Mouse (Mus musculus) heart, postnatal 0 days (tissue): ENCODE results near the gene Fgf8. TPM values are rescaled to one million over a fixed set of nuclear protein-coding genes. Genes with fewer than 3 reads are reported as not detected.

Source experiments
- ATAC-seq: fragments of 200-750 bp; cut with Nextera tagmentation; 2 replicates; pipeline ENCODE4 v1.8.0; 2017; ENCODE audit warnings: low read depth, moderate number of reproducible peaks, moderate library complexity; ENCODE audit not compliant: insufficient read depth
- DNase-seq: peaks from one replicate; pipeline ENCODE4 v3.0.0-alpha.2; 2016; ENCODE audit warnings: low spot score
- H3K27ac ChIP-seq: fragments of 300-500 bp; sonication (generic); 2 replicates; pipeline ENCODE4 v1.5.1; 2014; ENCODE audit warnings: low read depth, mild to moderate bottlenecking
- H3K27me3 ChIP-seq: fragments of 300-500 bp; sonication (generic); 2 replicates; pipeline ENCODE4 v1.6.1; 2014; ENCODE audit warnings: low read length, mixed read lengths; ENCODE audit not compliant: control insufficient read depth, insufficient read depth
- H3K36me3 ChIP-seq: fragments of 300-500 bp; sonication (generic); replicated peaks from 2 replicates; pipeline ENCODE4 v1.6.1; 2014; ENCODE audit warnings: low read length, mixed read lengths; ENCODE audit not compliant: control insufficient read depth, insufficient read depth
- H3K4me1 ChIP-seq: fragments of 300-500 bp; sonication (generic); 2 replicates; pipeline ENCODE4 v1.6.1; 2014; ENCODE audit warnings: antibody characterized with exemption; ENCODE audit not compliant: control insufficient read depth, insufficient read depth
- H3K4me2 ChIP-seq: fragments of 300-500 bp; sonication (generic); 2 replicates; pipeline ENCODE4 v1.6.1; 2014; ENCODE audit warnings: low read depth, mild to moderate bottlenecking, low read length, moderate library complexity
- H3K4me3 ChIP-seq: fragments of 300-500 bp; sonication (generic); 2 replicates; pipeline ENCODE4 v1.5.1; 2014; ENCODE audit warnings: low read depth, low read length
- H3K9ac ChIP-seq: fragments of 300-500 bp; sonication (generic); replicated peaks from 2 replicates; pipeline ENCODE4 v1.6.1; 2014; ENCODE audit warnings: low read depth, low read length, mixed read lengths
- H3K9me3 ChIP-seq: fragments of 300-500 bp; sonication (generic); replicated peaks from 2 replicates; pipeline ENCODE4 v1.6.1; 2016; ENCODE audit warnings: low read length; ENCODE audit not compliant: control insufficient read depth
- CTCF ChIP-seq: IDR thresholded peaks from 2 replicates; pipeline ENCODE4 v1.5.1; 2016; ENCODE audit warnings: antibody characterized with exemption, control low read depth, low read depth
- EP300 ChIP-seq: IDR thresholded peaks from 2 replicates; pipeline ENCODE4 v1.6.1; 2016; ENCODE audit warnings: antibody characterized with exemption, low read depth
- WGBS: fragments of 180-500 bp; shearing (Covaris S2); extraction: QIAGEN DNeasy Blood & Tissue Kit; methylation state at CpG from one replicate; pipeline ENCODE4 v1.1.7; 2014; 5-methylcytosine and 5-hydroxymethylcytosine counted together
- polyA plus RNA-seq: library from polyadenylated mRNA; unstranded; fragments of >200 nt; fragmentation: Nextera tagmentation; extraction: Ambion mirVana; gene quantifications from 2 replicates; pipeline ENCODE4 v1.2.1, GENCODE M21; 2015
- total RNA-seq: library from RNA; depleted of rRNA; stranded (reverse); fragments of >200 nt; gene quantifications from 2 replicates; pipeline ENCODE4 v1.2.3, GENCODE M21; 2014; ENCODE audit warnings: low replicate concordance

Fgf8 gene
- total and polyA plus RNA-seq, 2 experiments from 2014 or later = not detected

DNA sequence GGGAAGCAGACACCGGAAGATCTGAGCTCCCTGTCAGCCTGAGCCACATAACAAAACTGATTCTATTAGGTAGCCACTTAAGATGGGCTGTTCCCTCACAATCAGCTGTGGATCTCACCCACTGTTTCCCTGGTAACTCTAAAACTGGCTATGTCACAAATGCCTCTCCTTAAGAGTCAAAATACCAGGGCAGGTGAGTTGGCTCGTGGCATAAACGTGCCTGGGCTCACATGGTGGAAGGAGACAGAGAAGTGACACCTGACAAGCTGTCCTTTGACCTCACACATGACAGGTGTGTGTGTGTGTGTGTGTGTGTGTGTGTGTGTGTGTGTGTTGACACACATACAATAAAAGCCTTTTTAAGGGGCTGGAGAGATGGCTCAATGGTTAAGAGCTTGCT is 44.7 kb upstream of the Fgf8 start:
- 60% methylated on average over 3 of the region's 3 CpGs for WGBS
- H3K27ac ChIP-seq = no peak overlapping the region
- H3K36me3 ChIP-seq = no peaks in the 10 kb centered on the region
- H3K4me3 ChIP-seq = no peak overlapping the region
- H3K4me1 ChIP-seq = no peaks in the 10 kb centered on the region
- H3K9me3 ChIP-seq = no peaks in the 10 kb centered on the region
- TF ChIP-seq EP300 (no peak), CTCF (no peak)
- H3K27me3 ChIP-seq = no peaks in the 10 kb centered on the region
- DNase-seq (no peak), ATAC-seq (no peak)
- no peak overlapping the region for H3K9ac ChIP-seq
- H3K4me2 ChIP-seq = no peak overlapping the region

GRCm38 (mm10) chr19:45785470-45785869 is 42.8 kb upstream of the Fgf8 start:
- H3K4me3 ChIP-seq = no peak overlapping the region
- H3K27ac ChIP-seq = no peak overlapping the region
- H3K4me2 ChIP-seq = no peak overlapping the region
- DNase-seq = no peak
- no peak for ATAC-seq
- H3K9ac ChIP-seq = no peak overlapping the region
- peaks cover 16% of the 10 kb centered on the region; the same call in 1 of the 2 replicates for H3K4me1 ChIP-seq
- WGBS = 78% methylated on average over 3 of the region's 3 CpGs
- no peaks in the 10 kb centered on the region for H3K27me3 ChIP-seq
- no peak for TF ChIP-seq EP300
- TF ChIP-seq CTCF = no peak
- H3K9me3 ChIP-seq = no peaks in the 10 kb centered on the region
- no peaks in the 10 kb centered on the region for H3K36me3 ChIP-seq

- WGBS = 30% methylated on average over 17 of the region's 17 CpGs
- H3K4me2 ChIP-seq = peak overlapping the region; percentile 66
- TF ChIP-seq CTCF (no peak), EP300 (no peak)
- no peak overlapping the region; the same call in 1 of the 2 replicates for H3K9ac ChIP-seq
- H3K4me3 ChIP-seq = peak overlapping the region; percentile 89
- H3K27me3 ChIP-seq = no peaks in the 10 kb centered on the region
- H3K4me1 ChIP-seq = peaks cover 19% of the 10 kb centered on the region; the same call in 1 of the 2 replicates
- peak overlapping the region; percentile 73 for H3K27ac ChIP-seq
- DNase-seq (no peak), ATAC-seq (peak; percentile 1; the same call in 1 of the 2 replicates)
- peaks cover 10% of the 10 kb centered on the region; the same call in 1 of the 2 replicates for H3K36me3 ChIP-seq
- no peaks in the 10 kb centered on the region for H3K9me3 ChIP-seq
These were observed 41.3 kb upstream of the Fgf8 start for GRCm38 (mm10) chr19:45783933-45784576.

- DNase-seq (peak; percentile 99), ATAC-seq (peak; percentile 96)
- H3K4me3 ChIP-seq = peak within 1 kb of the TSS; percentile 89
- peaks cover 19% of the 10 kb centered on the region; the same call in 1 of the 2 replicates for H3K4me1 ChIP-seq
- H3K27me3 ChIP-seq = no peaks in the 10 kb centered on the region
- H3K27ac ChIP-seq = peak within 1 kb of the TSS; percentile 97
- H3K9ac ChIP-seq = peak within 1 kb of the TSS; percentile 96
- peaks cover 16% of the 10 kb centered on the region for H3K36me3 ChIP-seq
- TF ChIP-seq EP300 (no peak; the same call in 1 of the 2 replicates), CTCF (0 out of 2 replicates have a peak, but pooled peaks have one; percentile 13)
- H3K9me3 ChIP-seq = no peaks in the 10 kb centered on the region
- under 1% methylated on average over 49 of the region's 71 CpGs for WGBS
- H3K4me2 ChIP-seq = peak within 1 kb of the TSS; percentile 76
These were observed 40.6 kb upstream of the Fgf8 start, which contains the start of gene Mgea5 for GRCm38 (mm10) chr19:45783181-45783932. Gene Mgea5, minus strand, starts transcription at chr19:45783837.

DNA sequence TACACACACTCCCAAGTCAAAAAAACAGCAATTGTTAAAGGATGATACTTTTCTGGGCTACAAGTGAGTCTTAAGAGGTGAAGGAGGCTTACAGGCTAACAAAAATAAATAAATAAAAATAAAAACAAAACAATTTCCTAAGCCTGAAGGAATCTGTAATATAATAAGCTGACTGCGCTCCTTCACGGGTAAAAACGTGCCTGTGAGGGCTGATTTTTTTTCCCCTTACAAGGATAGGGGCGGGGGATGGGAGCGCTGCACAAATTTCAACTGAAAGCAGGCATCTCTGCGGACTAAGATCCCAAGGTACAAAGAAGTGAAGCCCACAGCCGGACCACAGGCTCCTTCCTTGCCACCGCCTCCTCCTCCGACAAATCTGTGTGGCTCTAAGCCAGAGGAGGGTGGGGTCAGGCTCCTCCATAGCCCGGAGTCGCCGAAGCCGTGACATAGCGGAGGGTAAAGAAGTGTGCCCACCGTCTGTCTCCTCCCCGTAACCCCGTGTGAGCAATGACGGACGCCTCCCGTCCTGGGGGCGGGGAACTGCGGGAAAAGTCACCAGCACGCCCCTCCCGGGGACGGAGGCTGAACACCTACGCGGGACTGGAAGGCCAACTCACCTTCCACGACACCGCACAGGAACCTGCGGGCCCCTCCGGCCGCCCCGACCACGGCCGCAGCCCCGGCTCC is 39.7 kb upstream of the Fgf8 start:
- Histone ChIP-seq H3K4me1 (peaks cover 19% of the 10 kb centered on the region; the same call in 1 of the 2 replicates), H3K9me3 (no peaks in the 10 kb centered on the region), H3K27ac (peak overlapping the region; percentile 97), H3K36me3 (peaks cover 25% of the 10 kb centered on the region), H3K27me3 (no peaks in the 10 kb centered on the region), H3K9ac (peak overlapping the region; percentile 96), H3K4me2 (peak overlapping the region; percentile 76), H3K4me3 (peak overlapping the region; percentile 89)
- WGBS = under 1% methylated on average over 36 of the region's 36 CpGs
- DNase-seq (peak; percentile 78), ATAC-seq (peak; percentile 37)
- TF ChIP-seq CTCF = no peak
- no peak for TF ChIP-seq EP300
